Mouse (Mus musculus): ENCODE measurements around the gene Lcn4. TPM values are rescaled to one million over a fixed set of nuclear protein-coding genes. Genes with fewer than 3 reads are reported as not detected.

The Lcn4 gene
- polyA plus RNA-seq, 1 experiment from 2014 or later, result not detected

DNA sequence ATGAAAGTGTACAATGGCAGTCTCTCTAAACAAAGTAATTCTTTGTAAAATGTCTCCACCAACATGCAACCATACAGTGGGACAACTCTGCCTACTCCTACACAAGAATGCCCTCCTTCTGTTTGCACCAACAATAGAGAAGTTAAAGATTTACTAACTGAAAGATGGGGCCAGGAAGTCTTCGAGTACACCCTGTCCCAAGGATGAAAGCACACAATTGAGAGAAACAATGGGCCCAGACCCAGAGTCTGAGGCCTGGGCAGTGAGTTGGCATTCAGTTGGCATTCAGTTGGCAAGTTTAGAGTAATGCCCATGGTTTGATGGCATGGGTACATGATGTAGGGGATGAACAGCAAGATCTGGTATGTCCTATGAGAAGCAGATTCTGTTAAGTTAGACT is 16.4 kb downstream of the Lcn4 start:
- Histone ChIP-seq H3K27ac (no peak overlapping the region), H3K9me3 (ENCODE audit: control insufficient read depth, low read length) (no peaks in the 10 kb centered on the region), H3K27me3 (ENCODE audit: control insufficient read depth, insufficient read depth, low read length) (no peaks in the 10 kb centered on the region), H3K4me1 (replicated peaks; ENCODE audit: control insufficient read depth, insufficient read depth, low read length) (no peaks in the 10 kb centered on the region), H3K4me3 (replicated peaks; ENCODE audit: low read length) (no peak overlapping the region), H3K36me3 (replicated peaks; ENCODE audit: control insufficient read depth, insufficient read depth) (no peaks in the 10 kb centered on the region), H3K9ac (no peak overlapping the region), H3K4me2 (replicated peaks) (no peak overlapping the region)
- 32% methylated on average over 1 of the region's 1 CpGs for WGBS
- DNase-seq (ENCODE audit: low spot score) (no peak), ATAC-seq (ENCODE audit: low FRiP score) (no peak)

DNA sequence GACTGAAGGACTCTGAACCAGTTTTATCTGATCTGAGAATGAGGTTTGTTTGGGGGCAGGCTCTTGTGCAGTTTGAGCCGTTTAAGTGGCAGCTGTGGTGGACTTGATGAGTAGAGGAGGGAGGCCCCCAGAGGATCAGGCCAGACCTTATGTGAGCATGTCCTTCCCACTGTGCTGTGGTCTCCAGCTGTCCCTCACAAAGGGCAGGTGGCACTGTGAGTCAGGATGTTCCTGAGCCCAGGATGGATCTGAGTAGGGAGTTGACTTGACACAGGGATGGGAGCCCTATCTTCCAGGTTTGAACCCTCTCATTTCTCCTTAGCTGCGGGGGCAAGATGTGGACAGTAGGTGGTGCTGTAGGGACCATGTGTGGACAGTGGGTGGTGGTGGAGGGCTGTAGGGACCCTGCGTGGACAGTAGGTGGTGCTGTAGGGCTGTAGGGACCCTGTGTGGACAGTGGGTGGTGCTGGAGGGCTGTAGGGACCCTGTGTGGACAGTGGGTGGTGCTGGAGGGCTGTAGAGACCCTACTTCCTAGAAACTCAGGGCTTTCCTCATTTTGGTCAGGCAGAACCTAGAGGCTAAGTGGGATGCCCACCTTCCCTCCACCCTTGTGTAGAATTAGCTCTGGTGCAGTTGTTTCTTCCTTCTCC is 24.3 kb downstream of the Lcn4 start:
- WGBS, result 24% methylated on average over 3 of the region's 3 CpGs
- Histone ChIP-seq H3K4me2 (replicated peaks) (no peak overlapping the region), H3K36me3 (replicated peaks; ENCODE audit: control insufficient read depth, insufficient read depth) (no peaks in the 10 kb centered on the region), H3K9me3 (ENCODE audit: control insufficient read depth, low read length) (no peaks in the 10 kb centered on the region), H3K9ac (no peak overlapping the region), H3K27me3 (ENCODE audit: control insufficient read depth, insufficient read depth, low read length) (no peaks in the 10 kb centered on the region), H3K27ac (no peak overlapping the region), H3K4me3 (replicated peaks; ENCODE audit: low read length) (no peak overlapping the region), H3K4me1 (replicated peaks; ENCODE audit: control insufficient read depth, insufficient read depth, low read length) (no peaks in the 10 kb centered on the region)
- ATAC-seq (ENCODE audit: low FRiP score) (peak; percentile 95), DNase-seq (ENCODE audit: low spot score) (peak; percentile 93)

DNA sequence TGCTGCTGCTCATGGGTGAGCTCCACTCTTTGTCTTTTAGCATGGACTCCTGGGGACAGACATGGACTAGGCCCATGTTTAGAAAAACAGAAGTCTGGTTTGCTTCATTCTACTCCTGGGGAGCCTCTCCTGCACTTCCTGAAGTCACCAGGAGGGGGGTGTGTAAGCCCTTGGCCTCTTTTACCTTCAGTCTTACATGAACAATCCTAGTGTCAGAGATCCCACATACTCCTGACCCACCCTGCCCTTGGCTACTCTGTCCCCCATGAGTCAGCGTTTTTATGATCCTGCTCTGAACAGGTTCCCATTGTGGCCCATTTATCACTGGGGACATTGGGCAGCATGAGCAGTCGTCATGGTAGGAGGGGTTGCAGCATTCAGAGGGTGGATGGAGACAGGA is 27.1 kb downstream of the Lcn4 start:
- ATAC-seq (ENCODE audit: low FRiP score) (no peak), DNase-seq (ENCODE audit: low spot score) (no peak)
- Histone ChIP-seq H3K4me1 (replicated peaks; ENCODE audit: control insufficient read depth, insufficient read depth, low read length) (peaks cover 4% of the 10 kb centered on the region), H3K36me3 (replicated peaks; ENCODE audit: control insufficient read depth, insufficient read depth) (no peaks in the 10 kb centered on the region), H3K4me2 (replicated peaks) (no peak overlapping the region), H3K4me3 (replicated peaks; ENCODE audit: low read length) (no peak overlapping the region), H3K9ac (no peak overlapping the region), H3K27ac (no peak overlapping the region), H3K9me3 (ENCODE audit: control insufficient read depth, low read length) (no peaks in the 10 kb centered on the region), H3K27me3 (ENCODE audit: control insufficient read depth, insufficient read depth, low read length) (no peaks in the 10 kb centered on the region)
- whole genome bisulfite sequencing, result 65% methylated on average over 2 of the region's 2 CpGs

DNA sequence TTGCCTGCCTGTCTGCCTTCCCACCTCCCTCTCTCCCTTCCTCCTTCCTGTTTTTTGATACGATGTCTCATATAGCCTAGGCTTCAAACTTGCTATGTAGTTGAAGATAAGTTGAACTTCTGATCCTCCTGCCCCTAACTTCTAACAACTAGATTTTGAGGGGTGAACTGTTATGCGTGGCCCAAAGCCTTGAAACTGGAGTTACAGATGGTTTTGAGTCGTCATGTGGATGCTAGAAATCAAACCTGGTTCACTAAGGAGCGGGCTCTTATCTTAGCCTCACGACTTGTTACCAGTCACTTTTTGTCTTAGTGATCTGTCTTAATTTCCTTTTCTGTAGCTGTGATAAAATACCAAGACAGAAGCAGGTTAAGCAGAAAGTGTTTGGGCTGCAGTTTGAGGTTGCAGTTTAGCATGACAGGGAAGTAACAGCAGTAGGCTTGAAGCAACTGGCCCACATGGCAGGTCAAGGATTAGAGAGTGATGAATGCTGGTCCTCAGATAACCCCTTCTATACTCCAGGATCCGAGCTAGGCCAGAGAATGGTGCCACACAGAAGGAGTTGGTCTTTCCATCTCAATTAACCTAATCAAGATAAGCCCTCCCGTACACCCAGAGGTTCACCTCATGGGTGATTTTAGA is 30.0 kb downstream of the Lcn4 start:
- no peak overlapping the region for H3K9ac ChIP-seq
- no peak overlapping the region for H3K4me3 ChIP-seq (replicated peaks; ENCODE audit: low read length)
- peaks cover 27% of the 10 kb centered on the region for H3K36me3 ChIP-seq (replicated peaks; ENCODE audit: control insufficient read depth, insufficient read depth)
- no peak for DNase-seq (ENCODE audit: low spot score)
- H3K4me1 ChIP-seq (replicated peaks; ENCODE audit: control insufficient read depth, insufficient read depth, low read length), result peaks cover 17% of the 10 kb centered on the region
- no peaks in the 10 kb centered on the region for H3K27me3 ChIP-seq (ENCODE audit: control insufficient read depth, insufficient read depth, low read length)
- H3K27ac ChIP-seq, result no peak overlapping the region
- no peaks in the 10 kb centered on the region for H3K9me3 ChIP-seq (ENCODE audit: control insufficient read depth, low read length)
- WGBS, result 84% methylated on average over 7 of the region's 7 CpGs
- ATAC-seq (ENCODE audit: low FRiP score), result no peak
- no peak overlapping the region for H3K4me2 ChIP-seq (replicated peaks)

DNA sequence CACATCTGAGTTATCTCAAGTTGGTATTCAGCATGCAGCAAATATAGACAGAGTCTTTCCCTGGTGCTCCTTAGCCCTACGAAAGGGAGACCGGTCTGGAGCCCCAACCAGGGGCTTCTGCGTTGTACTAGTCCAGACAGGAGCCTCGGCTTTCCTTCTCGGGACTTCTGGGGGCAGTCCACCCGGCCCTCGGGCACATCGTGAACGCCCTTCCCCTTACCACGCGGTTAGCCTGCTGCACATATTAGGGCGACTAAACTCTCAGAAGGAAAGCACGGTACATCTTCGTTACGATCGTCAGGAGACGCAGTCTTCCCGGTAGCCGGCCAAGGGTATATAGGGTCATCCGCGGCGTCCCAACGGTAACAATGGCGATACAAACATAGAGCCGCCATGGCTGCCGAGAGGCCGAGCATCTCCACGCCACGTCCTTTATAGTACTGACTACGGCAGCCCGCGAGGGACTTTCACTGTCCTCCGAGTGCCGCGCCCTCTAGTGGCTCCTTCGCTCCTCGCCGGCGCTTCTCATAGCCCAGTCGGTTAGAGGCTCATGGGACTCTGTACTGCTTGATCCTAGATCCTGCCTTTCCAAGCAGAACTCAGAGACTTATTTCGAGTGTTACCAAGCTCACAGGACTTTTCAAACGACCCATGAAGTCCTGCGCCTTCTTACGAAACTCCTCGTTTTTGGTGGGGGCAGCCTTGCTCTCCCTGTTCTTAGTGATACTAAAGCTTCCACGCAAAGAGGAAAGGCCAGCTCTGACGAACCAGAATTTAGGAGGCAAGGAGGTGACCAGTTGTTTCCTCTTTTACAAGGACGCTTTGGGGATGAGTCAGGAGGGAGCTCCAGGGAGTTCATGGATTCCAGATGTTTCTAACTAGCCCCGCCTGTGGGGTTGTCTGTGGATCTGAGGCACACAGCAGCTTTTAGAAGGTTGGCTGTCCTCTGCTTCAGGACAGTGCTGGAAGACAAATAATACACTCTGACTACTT is 30.9 kb downstream of the Lcn4 start:
- WGBS, result 5% methylated on average over 49 of the region's 49 CpGs
- peaks cover 37% of the 10 kb centered on the region for H3K36me3 ChIP-seq (replicated peaks; ENCODE audit: control insufficient read depth, insufficient read depth)
- H3K4me2 ChIP-seq (replicated peaks), result peak overlapping the region; percentile 87
- H3K27ac ChIP-seq, result peak overlapping the region; percentile 83
- peak overlapping the region; percentile 96 for H3K9ac ChIP-seq
- ATAC-seq (ENCODE audit: low FRiP score) (peak; percentile 86), DNase-seq (ENCODE audit: low spot score) (peak; percentile 99)
- peak overlapping the region; percentile 92 for H3K4me3 ChIP-seq (replicated peaks; ENCODE audit: low read length)
- no peaks in the 10 kb centered on the region for H3K9me3 ChIP-seq (ENCODE audit: control insufficient read depth, low read length)
- H3K27me3 ChIP-seq (ENCODE audit: control insufficient read depth, insufficient read depth, low read length), result no peaks in the 10 kb centered on the region
- peaks cover 17% of the 10 kb centered on the region for H3K4me1 ChIP-seq (replicated peaks; ENCODE audit: control insufficient read depth, insufficient read depth, low read length)

DNA sequence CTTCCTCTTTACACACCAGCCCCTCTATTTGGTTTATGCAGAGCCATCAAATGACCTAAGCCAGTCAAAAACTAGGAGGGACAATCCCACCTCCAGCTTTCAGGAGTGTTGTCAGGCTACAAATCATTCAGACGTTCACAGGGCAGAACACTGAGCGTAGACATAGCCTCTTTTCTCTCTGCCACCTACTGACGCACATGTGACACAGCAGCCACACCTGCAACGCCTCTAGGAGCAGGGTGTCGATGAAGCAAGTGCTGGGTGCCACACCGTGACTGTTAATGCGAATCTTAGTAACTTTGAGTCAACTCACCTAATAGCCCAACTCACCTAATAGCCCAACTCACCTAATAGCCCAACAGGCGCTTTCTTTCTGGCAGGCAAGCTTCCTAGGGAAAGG is 32.0 kb downstream of the Lcn4 start:
- DNase-seq (ENCODE audit: low spot score) (peak; percentile 69), ATAC-seq (ENCODE audit: low FRiP score) (no peak)
- Histone ChIP-seq H3K27me3 (ENCODE audit: control insufficient read depth, insufficient read depth, low read length) (no peaks in the 10 kb centered on the region), H3K9me3 (ENCODE audit: control insufficient read depth, low read length) (no peaks in the 10 kb centered on the region), H3K4me3 (replicated peaks; ENCODE audit: low read length) (peak overlapping the region; percentile 92), H3K36me3 (replicated peaks; ENCODE audit: control insufficient read depth, insufficient read depth) (peaks cover 47% of the 10 kb centered on the region), H3K9ac (peak overlapping the region; percentile 96), H3K27ac (peak overlapping the region; percentile 47), H3K4me1 (replicated peaks; ENCODE audit: control insufficient read depth, insufficient read depth, low read length) (peaks cover 17% of the 10 kb centered on the region), H3K4me2 (replicated peaks) (peak overlapping the region; percentile 87)
- WGBS, result 9% methylated on average over 8 of the region's 8 CpGs

DNA sequence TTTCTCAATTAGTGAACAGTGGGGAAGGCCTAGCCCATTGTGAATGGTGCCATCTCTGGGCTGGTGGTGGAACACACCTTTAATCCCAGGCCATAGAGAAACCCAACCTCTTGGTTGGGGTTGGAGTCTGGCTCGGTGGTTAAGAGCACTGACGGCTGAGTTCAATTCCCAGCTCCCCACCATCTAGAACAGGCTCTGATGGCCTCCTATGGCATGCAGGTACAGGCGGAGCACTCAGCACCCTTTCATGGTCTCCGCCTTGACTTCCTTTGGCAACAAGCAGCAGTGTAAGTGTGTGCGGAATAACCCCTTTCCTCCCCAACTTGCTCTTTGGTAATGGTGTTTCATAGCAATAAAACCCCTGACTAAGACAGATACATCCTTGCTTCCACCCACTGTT is 32.5 kb downstream of the Lcn4 start:
- no peak for DNase-seq (ENCODE audit: low spot score)
- H3K9ac ChIP-seq, result peak overlapping the region; percentile 96
- H3K27me3 ChIP-seq (ENCODE audit: control insufficient read depth, insufficient read depth, low read length), result no peaks in the 10 kb centered on the region
- H3K4me1 ChIP-seq (replicated peaks; ENCODE audit: control insufficient read depth, insufficient read depth, low read length), result peaks cover 17% of the 10 kb centered on the region
- ATAC-seq (ENCODE audit: low FRiP score), result no peak
- peak overlapping the region; percentile 92 for H3K4me3 ChIP-seq (replicated peaks; ENCODE audit: low read length)
- H3K9me3 ChIP-seq (ENCODE audit: control insufficient read depth, low read length), result no peaks in the 10 kb centered on the region
- peak overlapping the region; percentile 87 for H3K4me2 ChIP-seq (replicated peaks)
- peaks cover 52% of the 10 kb centered on the region for H3K36me3 ChIP-seq (replicated peaks; ENCODE audit: control insufficient read depth, insufficient read depth)
- H3K27ac ChIP-seq, result peak overlapping the region; percentile 33; the same call in 1 of the 2 replicates
- 76% methylated on average over 5 of the region's 5 CpGs for WGBS

DNA sequence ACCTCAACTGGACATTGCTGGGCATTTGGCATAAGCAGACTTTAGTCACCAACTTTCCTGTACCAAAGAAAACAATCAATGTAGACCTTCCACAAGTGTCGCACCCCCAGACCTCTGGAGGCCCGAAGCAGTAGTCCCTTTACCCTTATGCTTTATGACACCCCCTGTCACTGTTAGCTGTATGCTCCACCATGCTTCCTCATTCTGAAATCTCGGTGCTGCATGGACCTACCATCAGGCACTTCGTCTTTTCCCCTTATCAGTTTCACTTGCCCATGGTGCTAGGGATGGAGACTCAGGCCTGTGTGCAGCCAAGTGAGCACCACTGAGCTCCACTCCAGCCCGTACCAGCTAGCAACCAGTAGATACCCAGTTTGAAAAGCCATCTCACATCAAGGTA is 33.0 kb downstream of the Lcn4 start:
- 83% methylated on average over 5 of the region's 5 CpGs for WGBS
- Histone ChIP-seq H3K4me3 (replicated peaks; ENCODE audit: low read length) (peak overlapping the region; percentile 92; the same call in 1 of the 2 replicates), H3K4me1 (replicated peaks; ENCODE audit: control insufficient read depth, insufficient read depth, low read length) (peaks cover 21% of the 10 kb centered on the region)

More for the DNA sequence above, 33.0 kb downstream of the Lcn4 start:
- Histone ChIP-seq H3K4me2 (replicated peaks) (peak overlapping the region; percentile 87), H3K36me3 (replicated peaks; ENCODE audit: control insufficient read depth, insufficient read depth) (peaks cover 52% of the 10 kb centered on the region), H3K27me3 (ENCODE audit: control insufficient read depth, insufficient read depth, low read length) (no peaks in the 10 kb centered on the region), H3K9me3 (ENCODE audit: control insufficient read depth, low read length) (no peaks in the 10 kb centered on the region), H3K27ac (no peak overlapping the region), H3K9ac (peak overlapping the region; percentile 96; the same call in 1 of the 2 replicates)
- ATAC-seq (ENCODE audit: low FRiP score) (no peak), DNase-seq (ENCODE audit: low spot score) (no peak)

Data from hindbrain, embryonic 14.5 days (tissue).